Mouse (Mus musculus) ovary, adult 18-20 months (tissue): ENCODE measurements around the gene Usp46.

Experiments used
- DNase-seq: peaks from one replicate; pipeline ENCODE4 v3.0.0; 2022; ENCODE audit warnings: low spot score, mixed read lengths

Gene Usp46

GRCm38 (mm10) chr5:73951649-73952000 lies 116.6 kb downstream of the Usp46 start:
- DNase-seq, result no peak

- no peak for DNase-seq
These were observed 117.2 kb downstream of the Usp46 start for GRCm38 (mm10) chr5:73950809-73951648.
